Mouse (Mus musculus): ENCODE measurements around the gene Myh9. TPM values are rescaled to one million over a fixed set of nuclear protein-coding genes. Genes with fewer than 3 reads are reported as not detected.

Myh9 gene
- polyA plus RNA-seq, 1 experiment from 2014 or later, result 14.2 TPM

DNA sequence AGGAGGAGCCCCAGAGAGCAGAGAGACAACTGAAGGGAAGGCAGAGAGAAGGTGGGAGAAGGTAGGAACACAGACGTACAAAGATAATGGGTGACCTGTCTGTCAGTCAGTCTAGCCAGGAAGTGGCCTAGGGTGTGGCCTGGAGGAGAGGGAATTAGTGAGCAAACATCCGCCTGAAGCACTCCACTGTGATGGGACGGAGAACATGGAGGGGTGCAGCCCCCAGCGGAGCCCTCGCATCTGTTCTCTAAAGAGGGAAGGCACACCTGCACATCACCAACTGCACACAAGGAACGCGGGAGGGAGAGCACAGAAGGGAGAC, 34.8 kb downstream of the Myh9 start:
- Histone ChIP-seq H3K9ac (no peak overlapping the region), H3K4me3 (no peak overlapping the region), H3K36me3 (replicated peaks) (no peaks in the 10 kb centered on the region), H3K4me1 (peaks cover 15% of the 10 kb centered on the region), H3K27ac (no peak overlapping the region), H3K27me3 (replicated peaks) (no peaks in the 10 kb centered on the region), H3K4me2 (no peak overlapping the region), H3K9me3 (no peaks in the 10 kb centered on the region)
- ATAC-seq (replicated peaks), result no peak
- 87% methylated on average over 7 of the region's 7 CpGs for WGBS

DNA sequence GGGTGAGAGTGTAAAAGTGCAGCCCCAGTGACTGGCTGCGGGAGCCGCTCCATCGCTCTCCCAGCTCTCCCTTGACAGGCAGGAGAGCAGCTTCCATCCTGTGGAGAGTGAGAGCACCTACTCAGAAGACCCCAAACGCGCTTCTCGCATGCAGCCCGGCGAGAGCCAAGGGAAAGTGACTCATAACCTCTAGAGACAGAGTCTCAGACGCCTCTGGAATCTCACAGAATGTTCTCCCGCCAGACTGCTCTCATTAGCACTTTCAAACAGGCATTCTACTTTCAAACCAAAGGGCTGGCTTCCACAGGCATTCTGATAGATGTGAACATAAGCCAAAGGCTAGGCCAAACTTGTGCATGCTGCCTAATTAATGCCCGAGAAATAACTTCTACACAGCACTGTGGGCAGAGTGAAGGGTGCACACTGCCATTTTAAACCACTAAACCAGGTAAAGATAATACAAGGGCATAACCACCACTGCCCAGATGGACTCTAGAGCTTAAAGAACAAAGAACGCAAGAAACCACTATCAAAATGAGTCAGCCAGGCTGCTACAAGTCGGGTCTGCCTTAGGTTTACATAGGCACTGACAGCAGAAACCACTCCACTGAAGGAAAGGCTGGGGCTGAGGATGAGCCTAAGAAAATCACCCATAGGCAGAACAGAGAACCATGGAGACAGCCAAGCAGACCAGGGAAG, 35.3 kb downstream of the Myh9 start:
- Histone ChIP-seq H3K27me3 (replicated peaks) (no peaks in the 10 kb centered on the region), H3K27ac (no peak overlapping the region), H3K9ac (no peak overlapping the region), H3K4me1 (peaks cover 15% of the 10 kb centered on the region), H3K4me2 (no peak overlapping the region), H3K36me3 (replicated peaks) (no peaks in the 10 kb centered on the region), H3K4me3 (no peak overlapping the region), H3K9me3 (no peaks in the 10 kb centered on the region)
- no peak for ATAC-seq (replicated peaks)
- WGBS, result 85% methylated on average over 13 of the region's 13 CpGs

DNA sequence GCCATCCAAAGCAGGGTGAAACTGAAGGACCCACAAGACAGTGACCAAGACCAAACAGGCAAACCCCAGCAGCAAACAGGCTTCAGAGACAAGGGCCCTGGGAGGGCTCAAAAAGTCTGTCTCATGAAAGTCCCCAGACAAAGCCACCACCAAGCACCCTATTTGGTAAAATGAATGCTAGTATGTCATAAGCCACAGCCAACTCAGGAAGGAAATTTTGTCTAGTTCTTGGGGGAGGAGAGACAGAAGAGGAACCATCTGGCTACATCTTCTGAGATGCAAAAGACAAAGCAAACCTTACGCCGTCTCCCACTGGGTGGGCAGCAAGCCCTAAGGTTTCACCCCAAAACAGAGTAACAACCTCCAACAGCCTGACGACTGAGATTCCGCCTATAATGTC, 36.3 kb downstream of the Myh9 start:
- Histone ChIP-seq H3K36me3 (replicated peaks) (no peaks in the 10 kb centered on the region), H3K27me3 (replicated peaks) (no peaks in the 10 kb centered on the region), H3K9ac (no peak overlapping the region), H3K4me3 (no peak overlapping the region), H3K9me3 (no peaks in the 10 kb centered on the region), H3K4me2 (no peak overlapping the region), H3K27ac (no peak overlapping the region), H3K4me1 (peaks cover 8% of the 10 kb centered on the region)
- ATAC-seq (replicated peaks), result no peak
- WGBS, result 89% methylated on average over 4 of the region's 4 CpGs

DNA sequence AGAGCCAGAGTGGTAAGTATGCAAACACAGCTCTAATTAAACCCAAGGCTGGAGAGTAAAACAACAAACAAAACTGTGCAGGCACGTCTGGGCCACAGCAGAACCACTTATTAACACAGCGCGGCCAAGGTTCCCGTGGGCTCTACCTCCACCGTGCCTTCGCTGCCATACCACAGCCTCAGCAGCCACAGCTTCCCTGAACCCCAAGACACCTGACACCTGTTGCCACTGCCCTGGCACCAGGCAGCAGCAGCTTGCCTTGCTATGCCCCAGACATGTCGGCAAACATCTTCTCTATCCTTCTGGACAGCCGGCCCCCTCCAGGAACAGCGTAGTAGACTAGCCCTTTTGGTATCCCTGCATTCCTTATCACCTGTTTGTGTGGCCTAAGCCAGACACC, 37.0 kb downstream of the Myh9 start:
- H3K4me1 ChIP-seq, result peaks cover under 1% of the 10 kb centered on the region; the same call in 1 of the 2 replicates

DNA sequence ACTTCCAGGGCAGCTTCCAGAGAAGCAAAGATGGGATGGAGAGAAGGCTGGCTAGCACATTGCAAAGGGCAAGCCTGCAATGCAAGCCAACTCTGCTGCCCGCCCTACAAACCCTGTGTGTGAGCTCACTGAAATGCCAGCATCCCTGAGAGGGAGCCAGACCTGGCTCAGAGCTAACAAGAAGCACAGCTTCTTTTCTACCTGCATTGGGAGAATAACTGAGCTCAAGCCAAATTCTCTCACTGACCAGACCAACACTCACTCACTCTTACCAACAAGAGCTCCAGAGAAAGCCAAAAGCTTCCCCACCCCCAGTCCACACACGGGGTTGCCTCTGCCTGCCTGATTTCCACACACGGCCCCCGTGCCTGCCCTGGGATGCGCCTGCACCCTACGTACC, 37.5 kb downstream of the Myh9 start:
- no peak overlapping the region for H3K4me3 ChIP-seq
- H3K27me3 ChIP-seq (replicated peaks), result no peaks in the 10 kb centered on the region
- no peaks in the 10 kb centered on the region for H3K9me3 ChIP-seq
- no peak overlapping the region for H3K27ac ChIP-seq
- H3K36me3 ChIP-seq (replicated peaks), result no peaks in the 10 kb centered on the region
- no peak overlapping the region for H3K9ac ChIP-seq
- ATAC-seq (replicated peaks), result no peak
- H3K4me2 ChIP-seq, result no peak overlapping the region
- H3K4me1 ChIP-seq, result no peaks in the 10 kb centered on the region
- 85% methylated on average over 6 of the region's 6 CpGs for WGBS

More for the DNA sequence above, 37.0 kb downstream of the Myh9 start:
- H3K4me2 ChIP-seq, result no peak overlapping the region
- no peaks in the 10 kb centered on the region for H3K9me3 ChIP-seq
- H3K27ac ChIP-seq, result no peak overlapping the region
- 86% methylated on average over 9 of the region's 9 CpGs for WGBS
- no peak for ATAC-seq (replicated peaks)
- H3K4me3 ChIP-seq, result no peak overlapping the region
- no peaks in the 10 kb centered on the region for H3K27me3 ChIP-seq (replicated peaks)
- H3K36me3 ChIP-seq (replicated peaks), result no peaks in the 10 kb centered on the region
- no peak overlapping the region for H3K9ac ChIP-seq

DNA sequence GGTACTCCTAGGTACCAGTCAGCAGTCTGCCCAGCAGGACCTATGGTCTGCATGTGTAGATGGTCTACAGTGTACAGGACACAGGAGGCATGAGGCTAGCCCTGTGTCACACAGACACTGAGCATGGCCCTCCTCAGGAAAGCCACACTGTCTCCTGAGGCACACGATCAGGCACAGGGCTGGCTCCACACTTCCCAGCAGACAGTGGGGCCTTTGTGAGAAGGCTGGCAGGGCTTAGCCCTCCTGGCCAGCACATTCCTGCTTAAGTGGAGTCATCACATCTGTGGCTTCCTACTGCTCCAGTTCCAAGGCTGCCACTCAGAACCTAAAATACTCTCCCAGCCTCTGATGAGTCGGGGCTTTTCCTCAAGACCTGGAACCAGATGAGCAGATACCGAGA, 38.2 kb downstream of the Myh9 start:
- Histone ChIP-seq H3K36me3 (replicated peaks) (no peaks in the 10 kb centered on the region), H3K4me1 (peaks cover 5% of the 10 kb centered on the region), H3K9ac (no peak overlapping the region), H3K27ac (no peak overlapping the region), H3K9me3 (no peaks in the 10 kb centered on the region), H3K27me3 (replicated peaks) (no peaks in the 10 kb centered on the region), H3K4me3 (no peak overlapping the region), H3K4me2 (no peak overlapping the region)
- ATAC-seq (replicated peaks), result no peak
- 83% methylated on average over 3 of the region's 3 CpGs for WGBS

DNA sequence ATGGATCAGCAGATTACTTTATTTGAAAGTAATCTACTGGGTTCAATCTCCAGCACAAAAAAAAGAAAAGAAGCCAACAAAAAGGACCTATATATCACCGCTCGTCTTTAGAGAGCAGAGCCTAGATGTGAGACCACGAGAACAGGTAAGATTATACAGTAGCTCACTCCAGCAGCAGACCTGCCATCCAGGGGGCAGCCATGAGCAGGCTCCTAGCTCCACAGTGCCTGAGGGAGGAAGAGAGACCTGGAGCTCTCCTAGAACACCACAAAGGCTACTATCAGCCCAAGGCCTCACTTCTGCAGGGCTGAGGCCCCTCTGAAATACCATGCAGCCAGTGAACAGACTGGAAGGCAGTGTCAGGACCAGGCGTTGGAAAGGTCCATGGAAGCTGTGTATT, 39.0 kb downstream of the Myh9 start:
- 89% methylated on average over 4 of the region's 4 CpGs for WGBS
- no peak for ATAC-seq (replicated peaks)
- Histone ChIP-seq H3K36me3 (replicated peaks) (no peaks in the 10 kb centered on the region), H3K4me1 (peaks cover 11% of the 10 kb centered on the region), H3K4me3 (no peak overlapping the region), H3K27ac (no peak overlapping the region), H3K27me3 (replicated peaks) (no peaks in the 10 kb centered on the region), H3K9ac (no peak overlapping the region), H3K4me2 (no peak overlapping the region), H3K9me3 (no peaks in the 10 kb centered on the region)

DNA sequence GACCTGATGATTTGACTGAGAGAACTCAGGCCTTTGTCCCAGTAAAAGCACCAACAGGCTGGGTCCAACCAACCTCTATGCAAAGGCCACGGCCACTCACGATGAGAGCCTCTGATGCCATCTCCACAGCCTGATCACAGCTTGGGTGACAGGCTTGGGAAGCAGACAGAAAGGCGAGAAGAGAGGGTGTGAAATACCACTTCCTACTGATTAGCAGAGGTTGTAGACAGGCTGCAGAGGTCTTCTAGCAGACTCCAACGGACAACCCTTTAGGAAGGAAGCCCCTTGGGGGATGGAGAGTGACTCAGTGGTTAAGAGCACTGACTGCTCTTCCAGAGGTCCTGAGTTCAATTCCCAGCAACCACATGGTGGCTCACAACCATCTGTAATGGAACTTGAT, 40.8 kb downstream of the Myh9 start:
- 89% methylated on average over 4 of the region's 4 CpGs for WGBS
- no peak overlapping the region for H3K4me3 ChIP-seq
- no peak overlapping the region for H3K27ac ChIP-seq
- no peaks in the 10 kb centered on the region for H3K9me3 ChIP-seq
- peaks cover 11% of the 10 kb centered on the region for H3K4me1 ChIP-seq
- no peak overlapping the region for H3K9ac ChIP-seq
- no peaks in the 10 kb centered on the region for H3K27me3 ChIP-seq (replicated peaks)
- no peaks in the 10 kb centered on the region for H3K36me3 ChIP-seq (replicated peaks)
- H3K4me2 ChIP-seq, result no peak overlapping the region
- no peak for ATAC-seq (replicated peaks)

DNA sequence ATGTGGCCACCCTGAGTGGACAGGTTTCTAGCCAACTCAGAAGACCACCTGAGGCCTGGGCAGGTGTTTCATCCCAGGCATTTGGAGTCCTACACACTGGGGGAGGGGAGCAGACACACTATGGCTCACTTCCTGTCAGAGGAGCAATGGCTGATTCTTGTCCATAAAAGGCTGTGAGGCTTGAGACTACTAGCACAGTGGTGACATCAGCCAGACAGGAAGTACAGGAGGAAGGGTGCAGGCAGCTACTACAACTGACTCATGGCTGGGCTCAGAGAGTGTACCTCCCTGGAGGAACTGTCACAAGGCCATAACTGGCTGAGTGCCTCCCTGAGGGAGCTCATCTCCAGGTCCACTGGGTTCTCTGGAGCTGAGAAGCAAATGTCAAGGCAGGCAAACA, 41.5 kb downstream of the Myh9 start:
- Histone ChIP-seq H3K4me3 (no peak overlapping the region), H3K36me3 (replicated peaks) (no peaks in the 10 kb centered on the region), H3K27me3 (replicated peaks) (no peaks in the 10 kb centered on the region), H3K4me2 (no peak overlapping the region), H3K27ac (no peak overlapping the region), H3K9me3 (no peaks in the 10 kb centered on the region), H3K9ac (no peak overlapping the region), H3K4me1 (peaks cover 11% of the 10 kb centered on the region)
- no peak for ATAC-seq (replicated peaks)

DNA sequence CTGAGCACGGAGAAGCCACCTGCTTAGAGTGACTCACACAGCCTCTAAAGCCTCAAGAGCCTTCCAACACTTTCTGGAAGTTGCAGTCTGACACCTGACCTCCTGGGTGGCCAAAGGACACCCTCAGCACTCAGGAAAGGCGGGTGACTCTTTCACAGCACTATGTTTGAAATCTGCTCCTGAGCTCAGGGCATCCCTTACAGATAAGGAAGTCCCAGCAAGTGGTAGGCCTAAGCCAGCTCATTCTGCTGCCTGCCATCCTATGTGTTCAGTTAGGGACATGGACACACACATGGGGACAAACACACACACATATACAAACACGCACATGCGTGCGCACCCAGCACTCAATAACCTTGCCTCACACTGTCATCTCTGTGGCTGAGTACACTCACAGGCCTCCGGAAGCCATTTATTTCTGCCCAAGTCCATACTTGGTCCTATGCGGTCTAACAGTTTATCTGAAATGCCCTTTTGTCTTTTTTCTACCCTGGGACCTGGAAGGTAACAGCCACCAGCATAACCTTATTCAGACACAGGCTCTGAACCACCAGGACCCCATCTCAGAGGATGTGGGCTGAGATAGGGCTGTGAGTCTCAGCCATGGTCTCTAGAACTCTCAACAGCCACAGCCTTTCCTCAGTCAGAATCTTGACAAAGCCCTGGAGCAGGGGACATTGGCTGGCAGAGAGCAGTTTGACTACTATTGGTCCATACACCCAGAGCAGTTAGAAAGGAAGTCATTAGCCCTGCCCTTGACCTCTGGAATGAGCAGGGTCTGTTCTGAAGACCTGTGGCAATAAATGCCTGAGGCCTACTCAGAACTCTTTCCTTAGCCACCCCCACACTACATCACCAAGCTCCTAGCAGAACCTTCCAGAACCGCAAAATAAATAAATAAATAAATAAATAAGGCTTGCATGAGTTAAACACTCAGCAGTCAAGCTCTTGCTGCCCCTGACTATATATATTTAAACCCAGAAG, 42.2 kb downstream of the Myh9 start:
- H3K27me3 ChIP-seq (replicated peaks), result no peaks in the 10 kb centered on the region
- 85% methylated on average over 8 of the region's 8 CpGs for WGBS
- H3K4me2 ChIP-seq, result no peak overlapping the region
- no peaks in the 10 kb centered on the region for H3K9me3 ChIP-seq
- H3K9ac ChIP-seq, result no peak overlapping the region
- no peaks in the 10 kb centered on the region for H3K36me3 ChIP-seq (replicated peaks)
- H3K4me3 ChIP-seq, result no peak overlapping the region
- H3K27ac ChIP-seq, result peak overlapping the region; percentile 43; the same call in 1 of the 2 replicates
- peaks cover 11% of the 10 kb centered on the region for H3K4me1 ChIP-seq
- ATAC-seq (replicated peaks), result no peak

DNA sequence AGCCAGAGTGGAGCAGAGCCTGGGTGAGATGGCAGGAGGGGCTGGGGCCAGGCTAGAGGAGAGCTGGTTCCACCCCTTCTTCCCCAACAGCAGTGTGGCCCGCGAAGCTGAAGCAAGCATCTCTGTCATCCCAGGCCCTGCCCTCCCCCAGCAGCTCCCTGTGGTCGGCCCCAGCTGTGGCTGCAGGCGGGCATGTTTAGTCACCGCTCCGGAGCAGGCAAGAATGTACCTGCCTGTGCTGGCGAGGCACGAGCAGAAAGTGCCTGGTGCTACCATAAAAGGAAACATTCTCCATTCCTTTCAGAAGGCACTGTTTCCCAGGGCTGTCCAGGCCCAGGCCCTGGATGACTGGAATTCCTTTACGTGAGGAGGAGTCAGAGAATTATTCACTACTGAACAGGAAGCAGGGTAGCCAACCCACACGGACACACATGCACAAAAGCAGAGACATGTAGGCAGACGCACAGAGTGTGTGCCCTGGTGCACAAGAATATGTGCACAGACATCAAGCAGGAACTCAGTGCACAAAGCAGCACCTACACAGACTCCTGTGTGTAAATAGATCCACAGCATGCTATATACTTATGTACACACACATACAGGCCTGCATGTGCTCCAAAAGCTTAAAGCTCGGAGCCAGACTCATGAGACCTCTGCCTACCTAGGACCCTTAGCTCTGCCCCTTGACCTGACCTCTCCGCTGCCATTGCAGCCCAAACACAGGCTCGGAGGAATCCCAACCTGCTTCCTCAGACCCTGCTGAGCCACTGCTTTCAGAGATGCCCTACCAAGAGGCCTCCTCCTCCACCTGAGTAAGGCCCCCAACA, 43.1 kb downstream of the Myh9 start:
- Histone ChIP-seq H3K36me3 (replicated peaks) (no peaks in the 10 kb centered on the region), H3K9me3 (no peaks in the 10 kb centered on the region), H3K4me1 (peaks cover 11% of the 10 kb centered on the region), H3K9ac (no peak overlapping the region), H3K27me3 (replicated peaks) (no peaks in the 10 kb centered on the region), H3K27ac (peak overlapping the region; percentile 43), H3K4me2 (no peak overlapping the region), H3K4me3 (no peak overlapping the region)
- 0 out of 2 replicates have a peak, but pooled peaks have one; percentile 39 for ATAC-seq (replicated peaks)
- 30% methylated on average over 14 of the region's 14 CpGs for WGBS

All from midbrain, embryonic 15.5 days (tissue).